Mouse (Mus musculus) kidney, adult 11 months (tissue): ENCODE measurements at regions not wholly inside any gene's neighbourhood (a gene's known extent, or its start where the extent isn't known, plus 50 kb on each side); places are given as distances from the start of the nearest gene placed in this dataset.
A peak's percentile ranks its signal among the peaks of the same experiment; 100 is the strongest.

Source experiments
- DNase-seq: peaks from one replicate; pipeline ENCODE4 v3.0.0; 2022

GRCm38 (mm10) chr6:10970587-10971138 is 936.6 kb downstream of the Ndufa4 start:
- peak; percentile 2 for DNase-seq

GRCm38 (mm10) chr6:10969841-10970536 is 937.3 kb downstream of the Ndufa4 start:
- DNase-seq = no peak

- DNase-seq = no peak
Observed at GRCm38 (mm10) chr6:10943545-10943944, 963.8 kb downstream of the Ndufa4 start.

GRCm38 (mm10) chr6:10941470-10941869 is 965.8 kb downstream of the Ndufa4 start:
- no peak for DNase-seq
